ENCODE assay signal across 17 mouse cellular contexts in genomic region chr1:187020011-187020410, GRCm38 (mm10). TPM values are rescaled to one million over a fixed set of nuclear protein-coding genes. Genes with fewer than 3 reads are reported as not detected.
DNase-seq lines count a peak whose midpoint lies in the region; ATAC-seq and TF ChIP-seq lines count a peak whose summit lies in the region.
"Had no signal": no experiment of that assay in that cellular context is flagged by ENCODE, and none has a peak within 500 bp of the region (broad histone marks: within the 10 kb centered on the region; RNA-seq: fewer than 3 reads in every experiment).

No protein-coding gene starts in this region.

- no peaks in the 10 kb centered on the region for H3K27me3 ChIP-seq in liver, adult 2 months (ENCODE audit: control insufficient read depth, insufficient read depth, low read length)
- H3K27me3 ChIP-seq in forebrain, postnatal 0 days (ENCODE audit: insufficient read depth, low read length) = no peaks in the 10 kb centered on the region
- H3K27me3 ChIP-seq: neural tube, embryonic 12.5 days had no signal

- H3K9ac ChIP-seq in liver, adult 2 months (ENCODE audit: low read depth, low read length) = no peak overlapping the region
- no peak overlapping the region for H3K9ac ChIP-seq in forebrain, postnatal 0 days
- H3K9ac ChIP-seq: neural tube, embryonic 12.5 days had no signal

- peak; percentile 78 to 91 for DNase-seq in adrenal gland, adult (ENCODE audit: inconsistent age in 2 of 2, low spot score in 1 of 2)
- DNase-seq in adrenal gland, postnatal 4 days (ENCODE audit: low spot score in 2 of 2) = no peak
- peak; percentile 92 for DNase-seq in liver, adult 2 months (ENCODE audit: extremely low read depth, low read depth, low spot score)
- DNase-seq in liver = no peak
- peak; percentile 76 to 78 for DNase-seq in adrenal gland, postnatal 36 days
- peak; percentile 5 for DNase-seq in lung, postnatal 25 days (ENCODE audit: low spot score)
- no peak for DNase-seq in forebrain, postnatal 0 days
- DNase-seq in frontal cortex, postnatal 10 days (ENCODE audit: low spot score in 2 of 2) = no peak
- DNase-seq: cerebellum, adult 11 months; midbrain, embryonic 14.5 days; retina, postnatal 1 day had no signal

- H3K4me1 ChIP-seq in liver, adult 2 months (ENCODE audit: control insufficient read depth, insufficient read depth, low read length) = peaks cover 6% of the 10 kb centered on the region
- no peaks in the 10 kb centered on the region for H3K4me1 ChIP-seq in forebrain, postnatal 0 days (ENCODE audit: insufficient read depth)
- H3K4me1 ChIP-seq: neural tube, embryonic 12.5 days had no signal

- no peaks in the 10 kb centered on the region for H3K79me2 ChIP-seq in liver, adult 2 months (ENCODE audit: control insufficient read depth, insufficient read depth, low read length)

- H3K9me3 ChIP-seq in forebrain, postnatal 0 days (ENCODE audit: low read length) = no peaks in the 10 kb centered on the region
- H3K9me3 ChIP-seq: hindbrain, embryonic 10.5 days; neural tube, embryonic 12.5 days had no signal

- no peak for ATAC-seq in forebrain, postnatal 0 days
- ATAC-seq: intestine, postnatal 0 days had no signal

- 43% methylated on average over 7 of the region's 7 CpGs for WGBS in liver, adult 2 months
- 64% methylated on average over 7 of the region's 7 CpGs for WGBS in forebrain, postnatal 0 days

- H3K4me3 ChIP-seq in liver, adult 2 months (ENCODE audit: insufficient read depth, low read depth, low read length) = no peak overlapping the region
- no peak overlapping the region for H3K4me3 ChIP-seq in forebrain, postnatal 0 days (ENCODE audit: low read depth, low read length)
- H3K4me3 ChIP-seq: erythroblast, embryonic 14.5 days; hindbrain, embryonic 10.5 days; neural tube, embryonic 12.5 days had no signal

- no peak overlapping the region for H3K27ac ChIP-seq in liver, adult 2 months (replicated peaks; ENCODE audit: insufficient read depth, low read depth, low read length)
- no peak overlapping the region for H3K27ac ChIP-seq in forebrain, postnatal 0 days (ENCODE audit: low read depth, low read length)
- H3K27ac ChIP-seq: hindbrain, embryonic 10.5 days; macrophage; neural tube, embryonic 12.5 days had no signal

- TF ChIP-seq POLR2A in liver, adult 2 months (IDR thresholded peaks at IDR 0.05; ENCODE audit: extremely low read depth, insufficient read depth, low read length) = no peak

- H3K4me2 ChIP-seq in forebrain, postnatal 0 days (ENCODE audit: low read depth) = no peak overlapping the region
- H3K4me2 ChIP-seq: neural tube, embryonic 12.5 days had no signal

- TF ChIP-seq CTCF in liver, adult 2 months (IDR thresholded peaks at IDR 0.05; ENCODE audit: low read depth, low read length) = no peak
- TF ChIP-seq CTCF in forebrain, postnatal 0 days (IDR thresholded peaks at IDR 0.05; ENCODE audit: low read depth) = no peak

- H3K36me3 ChIP-seq in liver, adult 2 months (ENCODE audit: control insufficient read depth, insufficient read depth, low read length) = no peaks in the 10 kb centered on the region
- no peaks in the 10 kb centered on the region for H3K36me3 ChIP-seq in forebrain, postnatal 0 days (ENCODE audit: insufficient read depth)
- H3K36me3 ChIP-seq: hindbrain, embryonic 10.5 days; neural tube, embryonic 12.5 days had no signal

RNA-seq across cellular contexts. Expression of gene D1Pas1, which starts 52.8 kb away (rescaled TPM):
- under 1 TPM in 1 of 2 experiments, not detected in 1; 0.08 TPM for total RNA-seq in adrenal gland, postnatal 4 days (2021)
- not detected in 2 replicates for total RNA-seq in liver, adult 2 months (2014; rRNA removed)
- polyA plus RNA-seq in liver, adult 2 months (2012; rRNA removed) = not detected in 2 replicates
- not detected for total RNA-seq in adrenal gland, postnatal 36 days (2021)
- total RNA-seq in forebrain, postnatal 0 days (2014; rRNA removed) = not detected in 2 replicates
- 0.12 TPM in 1 of 2 replicates, not detected in the other for polyA plus RNA-seq in forebrain, postnatal 0 days (2015; fragmentation: Nextera tagmentation; extraction: Ambion mirVana)
- polyA plus RNA-seq: erythroblast, embryonic 14.5 days; intestine, postnatal 0 days; macrophage; spleen, adult 2 months had no signal

Comparison
In these comparisons a context has a peak if more than half of its experiments do, and no peak if none do; other contexts are left out.
1. DNase-seq: peak in adrenal gland, adult (2 of 2), liver, adult 2 months (single experiment), adrenal gland, postnatal 36 days (2 of 2) and lung, postnatal 25 days (single experiment); none in adrenal gland, postnatal 4 days (0 of 2), liver (single experiment), forebrain, postnatal 0 days (single experiment) and frontal cortex, postnatal 10 days (0 of 2).